Mouse (Mus musculus) CH12.LX (cell line): ENCODE data around the gene Nsun2. TPM values are rescaled to one million over a fixed set of nuclear protein-coding genes. Genes with fewer than 3 reads are reported as not detected.

Experiments
- DNase-seq: peaks from one replicate; pipeline ENCODE4 v3.0.0-alpha.2; 2013; ENCODE audit errors: extremely low read depth
- H3K27ac ChIP-seq: 2 replicates; pipeline ENCODE4 v1.5.1; 2012; ENCODE audit warnings: low read depth, mild to moderate bottlenecking, control low read depth, moderate library complexity; ENCODE audit not compliant: insufficient read depth
- H3K27me3 ChIP-seq: replicated peaks from 2 replicates; pipeline ENCODE3; 2012; ENCODE audit warnings: inconsistent platforms
- H3K36me3 ChIP-seq, 2 experiments: replicated peaks in 1 of 2; 2 replicates each; pipeline versions ENCODE3 to v1.6.1; 2012; ENCODE audit warnings: inconsistent platforms in 1 of 2, low read length in 1 of 2, mild to moderate bottlenecking in 1 of 2, mixed read lengths in 1 of 2, moderate library complexity in 1 of 2; ENCODE audit not compliant: control insufficient read depth in 1 of 2, insufficient read depth in 1 of 2
- H3K4me1 ChIP-seq, 2 experiments: 2 replicates each; pipeline ENCODE4 v1.6.1; 2012; ENCODE audit warnings: inconsistent platforms in 1 of 2, moderate library complexity in 1 of 2; ENCODE audit not compliant: insufficient read depth in 2 of 2, control insufficient read depth in 1 of 2
- H3K4me2 ChIP-seq: 2 replicates; pipeline ENCODE4 v1.6.1; 2012; ENCODE audit warnings: low read depth, mild to moderate bottlenecking, control low read depth; ENCODE audit not compliant: poor library complexity, insufficient read depth, severe bottlenecking
- H3K4me3 ChIP-seq, 3 experiments: fragments of 150-350 bp in 1 of 3; sonication (generic) in 1 of 3; replicated peaks in 1 of 3; 2 replicates each; pipeline versions ENCODE3 to v1.5.1; 2011 to 2012; ENCODE audit warnings: low read depth in 2 of 3, low read length in 2 of 3, mild to moderate bottlenecking in 2 of 3, moderate library complexity in 2 of 3, control low read depth in 1 of 3, improper control_type of control experiment in 1 of 3, inconsistent platforms in 1 of 3, mixed read lengths in 1 of 3; ENCODE audit not compliant: poor library complexity in 1 of 3
- H3K79me2 ChIP-seq: replicated peaks from 2 replicates; pipeline ENCODE4 v1.6.1; 2012; ENCODE audit warnings: mild to moderate bottlenecking, moderate library complexity; ENCODE audit not compliant: control insufficient read depth, poor library complexity, insufficient read depth, severe bottlenecking; ENCODE audit errors: extremely low read depth
- H3K9ac ChIP-seq: 2 replicates; pipeline ENCODE4 v1.6.1; 2012; ENCODE audit warnings: low read depth, mild to moderate bottlenecking, control low read depth, moderate library complexity; ENCODE audit not compliant: insufficient read depth
- H3K9me3 ChIP-seq: replicated peaks from 2 replicates; pipeline ENCODE3; 2012; ENCODE audit warnings: low read length, inconsistent platforms, mixed read lengths
- CTCF ChIP-seq, 2 experiments: IDR thresholded peaks in 1 of 2; conservative IDR thresholded peaks in 1 of 2; 2 replicates each; pipeline ENCODE4 v1.5.1; 2011 to 2012; ENCODE audit warnings: low read depth in 2 of 2, low read length in 2 of 2, improper control_type of control experiment in 1 of 2, inconsistent platforms in 1 of 2, mild to moderate bottlenecking in 1 of 2, moderate library complexity in 1 of 2
- ELF1 ChIP-seq: IDR thresholded peaks from 2 replicates; pipeline ENCODE4 v1.6.1; 2014; ENCODE audit warnings: low read depth, mild to moderate bottlenecking, inconsistent platforms, low read length, improper control_type of control experiment
- EP300 ChIP-seq: IDR thresholded peaks from 2 replicates; pipeline ENCODE4 v1.6.1; 2011; ENCODE audit warnings: low read length, improper control_type of control experiment
- ETS1 ChIP-seq: conservative IDR thresholded peaks from 2 replicates; pipeline ENCODE4 v1.6.1; 2012; ENCODE audit warnings: low read depth, mild to moderate bottlenecking, inconsistent platforms, low read length, improper control_type of control experiment, moderate library complexity
- GABPA ChIP-seq: IDR thresholded peaks from 2 replicates; pipeline ENCODE4 v1.6.1; 2012; ENCODE audit warnings: low read depth, low read length, improper control_type of control experiment, inconsistent platforms; ENCODE audit not compliant: insufficient replicate concordance
- JUND ChIP-seq: conservative IDR thresholded peaks from 2 replicates; pipeline ENCODE4 v1.6.1; 2011; ENCODE audit warnings: low read depth, low read length, improper control_type of control experiment
- MXI1 ChIP-seq: IDR thresholded peaks from 2 replicates; pipeline ENCODE4 v1.6.1; 2011; ENCODE audit warnings: mild to moderate bottlenecking, low read depth, low read length, improper control_type of control experiment
- NRF1 ChIP-seq: IDR thresholded peaks from 2 replicates; pipeline ENCODE4 v1.6.1; 2014; ENCODE audit warnings: low read depth, mild to moderate bottlenecking, inconsistent platforms, low read length, improper control_type of control experiment, moderate library complexity
- RAD21 ChIP-seq: IDR thresholded peaks from 2 replicates; pipeline ENCODE4 v1.6.1; 2011; ENCODE audit warnings: low read depth, mild to moderate bottlenecking, low read length, improper control_type of control experiment, moderate library complexity
- SMC3 ChIP-seq: IDR thresholded peaks from 2 replicates; pipeline ENCODE4 v1.6.1; 2011; ENCODE audit warnings: low read depth, low read length, improper control_type of control experiment
- UBTF ChIP-seq: IDR thresholded peaks from 2 replicates; pipeline ENCODE4 v1.6.1; 2012; ENCODE audit warnings: low read depth, mild to moderate bottlenecking, inconsistent platforms, low read length, improper control_type of control experiment, moderate library complexity
- ZKSCAN1 ChIP-seq: IDR thresholded peaks from 2 replicates; pipeline ENCODE4 v1.6.1; 2012; ENCODE audit warnings: low read depth, inconsistent platforms, low read length, improper control_type of control experiment, borderline replicate concordance
- ZNF384 ChIP-seq: IDR thresholded peaks from 2 replicates; pipeline ENCODE4 v1.6.1; 2012; ENCODE audit warnings: low read depth, low read length, improper control_type of control experiment, inconsistent platforms
- dilution Hi-C: fragments of 300-500 bp; cut with MboI; formaldehyde crosslinking; loops from 2 replicates; pipeline ENCODE4 v1.14.3; 2020; ENCODE audit warnings: low sequenced_read_pairs; ENCODE audit not compliant: extremely low pct_unique_long_range_greater_than_20kb, extremely low pct_ligation_motif_present
- in situ Hi-C: fragments of 300-500 bp; cut with MboI; formaldehyde crosslinking; loops from 3 replicates; pipeline ENCODE4 v1.14.3; 2019; ENCODE audit warnings: low sequenced_read_pairs, low pct_ligation_motif_present, low pct_unique_long_range_greater_than_20kb, mixed read lengths
- polyA plus RNA-seq: library from polyadenylated mRNA; unstranded; fragments of >175 nt; gene quantifications from 2 replicates; pipeline ENCODE4 v1.2.1, GENCODE M21; 2012; ENCODE audit warnings: low read depth; ENCODE audit not compliant: insufficient read length
- total RNA-seq, 2 experiments: library from RNA; depleted of rRNA; stranded (reverse); fragments of 300-350 nt in 1 of 2; fragments of >200 nt in 1 of 2; gene quantifications; 2 replicates each; pipeline ENCODE4 v1.2.3; 2012 to 2014

Gene Nsun2
- 178 and 236 TPM in 2 replicates for total RNA-seq (2012; rRNA removed)
- 273 and 279 TPM in 2 replicates for total RNA-seq (2014; rRNA removed)
- 292 and 310 TPM in 2 replicates for polyA plus RNA-seq

- Histone ChIP-seq H3K4me1 (peaks cover 12 to 46% of the 10 kb centered on the region in 2 experiments), H3K36me3 (peaks cover 5 to 34% of the 10 kb centered on the region in 2 experiments), H3K27ac (peak within 1 kb of the TSS; percentile 33; the same call in 1 of the 2 replicates), H3K9me3 (no peaks in the 10 kb centered on the region), H3K79me2 (peaks cover 27% of the 10 kb centered on the region), H3K4me3 (peak within 1 kb of the TSS; percentile 87 to 96 (median 91)), H3K4me2 (peak within 1 kb of the TSS; percentile 89), H3K27me3 (no peaks in the 10 kb centered on the region), H3K9ac (peak within 1 kb of the TSS; percentile 72)
- TF ChIP-seq NRF1: no peak
- TF ChIP-seq MXI1: peak; percentile 69; the same call in 1 of the 2 replicates
- 0 out of 2 replicates have a peak, but pooled peaks have one; percentile 48 for TF ChIP-seq UBTF
- dilution Hi-C loops (no loop called here), in situ Hi-C loops (no loop called here)
- DNase-seq: no peak
These were observed at the start of gene Nsun2 for GRCm38 (mm10) chr13:69533405-69534333. Nsun2 (plus strand) TSS chr13:69533746.

- H3K9ac ChIP-seq: no peak overlapping the region
- TF ChIP-seq SMC3: peak; percentile 52
- no peak for TF ChIP-seq GABPA
- TF ChIP-seq NRF1: no peak
- peak; percentile 40 to 72; a peak in 3 of 4 replicates for TF ChIP-seq CTCF (conservative IDR thresholded peaks at IDR 0.05 in 1 of 2, IDR thresholded peaks at IDR 0.05 in 1 of 2; ENCODE audit: low read depth in 2 of 2, low read length in 2 of 2)
- TF ChIP-seq RAD21: peak; percentile 63
- TF ChIP-seq, all 38 proteins: peak for 3
- Histone ChIP-seq H3K36me3 (no peaks in the 10 kb centered on the region), H3K4me2 (no peak overlapping the region), H3K79me2 (no peaks in the 10 kb centered on the region), H3K9me3 (no peaks in the 10 kb centered on the region), H3K27ac (no peak overlapping the region), H3K27me3 (peaks cover 2% of the 10 kb centered on the region), H3K4me3 (no peak overlapping the region), H3K4me1 (peaks cover 0 to 12% of the 10 kb centered on the region in 2 experiments; a peak in 2 of 4 replicates)
- in situ Hi-C loops: no loop called here
- dilution Hi-C loops: no loop called here
- peak; percentile 46 for DNase-seq
These were observed 48.2 kb upstream of the Nsun2 start for GRCm38 (mm10) chr13:69485326-69485725.

- H3K36me3 ChIP-seq: no peaks in the 10 kb centered on the region
- dilution Hi-C loops: no loop called here
- H3K27me3 ChIP-seq: peaks cover 2% of the 10 kb centered on the region
- no peak overlapping the region for H3K4me3 ChIP-seq
- no peaks in the 10 kb centered on the region for H3K79me2 ChIP-seq
- TF ChIP-seq JUND: peak; percentile 30; the same call in 1 of the 2 replicates
- TF ChIP-seq ZNF384: no peak
- TF ChIP-seq ZKSCAN1: no peak
- 0 out of 2 replicates have a peak, but pooled peaks have one; percentile 28 for TF ChIP-seq EP300
- peak; percentile 45; the same call in 1 of the 2 replicates for TF ChIP-seq ETS1
- peak; percentile 71 for TF ChIP-seq ELF1
- H3K4me2 ChIP-seq: no peak overlapping the region
- peaks cover 0 to 12% of the 10 kb centered on the region in 2 experiments; a peak in 2 of 4 replicates for H3K4me1 ChIP-seq
- H3K9ac ChIP-seq: no peak overlapping the region
- in situ Hi-C loops: no loop called here
- peak; percentile 71 for DNase-seq
- no peaks in the 10 kb centered on the region for H3K9me3 ChIP-seq
- no peak overlapping the region for H3K27ac ChIP-seq
These were observed 47.7 kb upstream of the Nsun2 start for GRCm38 (mm10) chr13:69485833-69486232.
